Mouse (Mus musculus): ENCODE data around the gene Fry. TPM values are rescaled to one million over a fixed set of nuclear protein-coding genes. Genes with fewer than 3 reads are reported as not detected.

The Fry gene
- polyA plus RNA-seq, 1 experiment from 2014 or later: 41.9 TPM

GRCm38 (mm10) chr5:150290494-150291199, 172.2 kb downstream of the Fry start:
- no peak for ATAC-seq (ENCODE audit: low read depth)
- H3K4me1 ChIP-seq (replicated peaks): peaks cover 26% of the 10 kb centered on the region
- H3K27ac ChIP-seq (replicated peaks): no peak overlapping the region
- H3K4me2 ChIP-seq: no peak overlapping the region
- H3K9ac ChIP-seq: no peak overlapping the region
- H3K9me3 ChIP-seq: no peaks in the 10 kb centered on the region
- no peaks in the 10 kb centered on the region for H3K27me3 ChIP-seq
- no peak overlapping the region for H3K4me3 ChIP-seq
- H3K36me3 ChIP-seq: no peaks in the 10 kb centered on the region
- 74% methylated on average over 4 of the region's 4 CpGs for WGBS

GRCm38 (mm10) chr5:150291216-150291615, 172.8 kb downstream of the Fry start:
- H3K9ac ChIP-seq: no peak overlapping the region
- H3K4me2 ChIP-seq: no peak overlapping the region
- peaks cover 27% of the 10 kb centered on the region for H3K4me1 ChIP-seq (replicated peaks)
- no peak for ATAC-seq (ENCODE audit: low read depth)
- 87% methylated on average over 6 of the region's 6 CpGs for WGBS
- H3K36me3 ChIP-seq: no peaks in the 10 kb centered on the region
- no peak overlapping the region for H3K27ac ChIP-seq (replicated peaks)
- no peaks in the 10 kb centered on the region for H3K9me3 ChIP-seq
- H3K4me3 ChIP-seq: no peak overlapping the region
- no peaks in the 10 kb centered on the region for H3K27me3 ChIP-seq

- Histone ChIP-seq H3K4me2 (no peak overlapping the region), H3K27ac (replicated peaks) (no peak overlapping the region), H3K36me3 (no peaks in the 10 kb centered on the region), H3K4me3 (no peak overlapping the region), H3K9me3 (no peaks in the 10 kb centered on the region), H3K9ac (no peak overlapping the region), H3K27me3 (no peaks in the 10 kb centered on the region), H3K4me1 (replicated peaks) (peaks cover 27% of the 10 kb centered on the region)
- WGBS: 24% methylated on average over 3 of the region's 3 CpGs
- no peak for ATAC-seq (ENCODE audit: low read depth)
These were observed 173.7 kb downstream of the Fry start for GRCm38 (mm10) chr5:150292186-150292585.

- no peak for ATAC-seq (ENCODE audit: low read depth)
- Histone ChIP-seq H3K9ac (no peak overlapping the region), H3K4me1 (replicated peaks) (peaks cover 37% of the 10 kb centered on the region), H3K36me3 (no peaks in the 10 kb centered on the region), H3K27me3 (no peaks in the 10 kb centered on the region), H3K9me3 (no peaks in the 10 kb centered on the region), H3K4me3 (no peak overlapping the region), H3K27ac (replicated peaks) (no peak overlapping the region), H3K4me2 (no peak overlapping the region)
- 60% methylated on average over 11 of the region's 11 CpGs for WGBS
These were observed 175.9 kb downstream of the Fry start for GRCm38 (mm10) chr5:150294306-150294705.

GRCm38 (mm10) chr5:150295096-150295495, 176.7 kb downstream of the Fry start:
- H3K27me3 ChIP-seq: no peaks in the 10 kb centered on the region
- no peak for ATAC-seq (ENCODE audit: low read depth)
- H3K27ac ChIP-seq (replicated peaks): no peak overlapping the region
- no peak overlapping the region for H3K9ac ChIP-seq
- no peaks in the 10 kb centered on the region for H3K36me3 ChIP-seq
- no peak overlapping the region for H3K4me2 ChIP-seq
- H3K4me1 ChIP-seq (replicated peaks): peaks cover 44% of the 10 kb centered on the region
- H3K9me3 ChIP-seq: no peaks in the 10 kb centered on the region
- H3K4me3 ChIP-seq: no peak overlapping the region
- WGBS: 86% methylated on average over 11 of the region's 11 CpGs

GRCm38 (mm10) chr5:150298969-150299368, 180.5 kb downstream of the Fry start:
- Histone ChIP-seq H3K4me1 (replicated peaks) (peaks cover 33% of the 10 kb centered on the region), H3K9ac (no peak overlapping the region), H3K27ac (replicated peaks) (peak overlapping the region; percentile 62), H3K36me3 (no peaks in the 10 kb centered on the region), H3K9me3 (no peaks in the 10 kb centered on the region), H3K27me3 (no peaks in the 10 kb centered on the region), H3K4me3 (no peak overlapping the region), H3K4me2 (no peak overlapping the region)
- WGBS: 29% methylated on average over 6 of the region's 6 CpGs
- peak; percentile 44; the same call in 1 of the 2 replicates for ATAC-seq (ENCODE audit: low read depth)

- no peaks in the 10 kb centered on the region for H3K36me3 ChIP-seq
- no peaks in the 10 kb centered on the region for H3K27me3 ChIP-seq
- no peak overlapping the region for H3K9ac ChIP-seq
- ATAC-seq (ENCODE audit: low read depth): no peak
- H3K27ac ChIP-seq (replicated peaks): no peak overlapping the region
- 81% methylated on average over 2 of the region's 2 CpGs for WGBS
- no peaks in the 10 kb centered on the region for H3K9me3 ChIP-seq
- no peak overlapping the region for H3K4me3 ChIP-seq
- no peak overlapping the region for H3K4me2 ChIP-seq
- peaks cover 17% of the 10 kb centered on the region for H3K4me1 ChIP-seq (replicated peaks)
These were observed 183.7 kb downstream of the Fry start for GRCm38 (mm10) chr5:150302123-150302522.

GRCm38 (mm10) chr5:150302996-150303395, 184.6 kb downstream of the Fry start:
- Histone ChIP-seq H3K4me2 (no peak overlapping the region), H3K9me3 (no peaks in the 10 kb centered on the region), H3K36me3 (no peaks in the 10 kb centered on the region), H3K9ac (no peak overlapping the region), H3K4me3 (no peak overlapping the region), H3K27ac (replicated peaks) (no peak overlapping the region), H3K4me1 (replicated peaks) (peaks cover 17% of the 10 kb centered on the region), H3K27me3 (no peaks in the 10 kb centered on the region)
- no peak for ATAC-seq (ENCODE audit: low read depth)
- WGBS: 81% methylated on average over 5 of the region's 5 CpGs

- H3K27ac ChIP-seq (replicated peaks): no peak overlapping the region
- WGBS: 86% methylated on average over 5 of the region's 5 CpGs
- H3K36me3 ChIP-seq: peaks cover 14% of the 10 kb centered on the region
- H3K9ac ChIP-seq: no peak overlapping the region
- H3K4me1 ChIP-seq (replicated peaks): no peaks in the 10 kb centered on the region
- no peak overlapping the region for H3K4me2 ChIP-seq
- H3K4me3 ChIP-seq: no peak overlapping the region
- ATAC-seq (ENCODE audit: low read depth): no peak
- H3K27me3 ChIP-seq: no peaks in the 10 kb centered on the region
- no peaks in the 10 kb centered on the region for H3K9me3 ChIP-seq
These were observed 188.1 kb downstream of the Fry start for GRCm38 (mm10) chr5:150306497-150306896.

- H3K9me3 ChIP-seq: no peaks in the 10 kb centered on the region
- WGBS: 86% methylated on average over 2 of the region's 2 CpGs
- H3K27me3 ChIP-seq: no peaks in the 10 kb centered on the region
- no peak overlapping the region for H3K4me2 ChIP-seq
- no peak for ATAC-seq (ENCODE audit: low read depth)
- no peak overlapping the region for H3K4me3 ChIP-seq
- H3K4me1 ChIP-seq (replicated peaks): no peaks in the 10 kb centered on the region
- no peak overlapping the region for H3K27ac ChIP-seq (replicated peaks)
- H3K36me3 ChIP-seq: peaks cover 26% of the 10 kb centered on the region
- H3K9ac ChIP-seq: no peak overlapping the region
These were observed 194.8 kb downstream of the Fry start for GRCm38 (mm10) chr5:150313229-150313628.

GRCm38 (mm10) chr5:150314582-150314981, 196.1 kb downstream of the Fry start:
- Histone ChIP-seq H3K4me1 (replicated peaks) (no peaks in the 10 kb centered on the region), H3K27ac (replicated peaks) (no peak overlapping the region), H3K4me2 (no peak overlapping the region), H3K4me3 (no peak overlapping the region), H3K9me3 (no peaks in the 10 kb centered on the region), H3K36me3 (peaks cover 26% of the 10 kb centered on the region), H3K9ac (no peak overlapping the region), H3K27me3 (no peaks in the 10 kb centered on the region)
- WGBS: 93% methylated on average over 6 of the region's 6 CpGs
- no peak for ATAC-seq (ENCODE audit: low read depth)

- H3K4me3 ChIP-seq: no peak overlapping the region
- H3K27me3 ChIP-seq: no peaks in the 10 kb centered on the region
- no peaks in the 10 kb centered on the region for H3K9me3 ChIP-seq
- peaks cover 19% of the 10 kb centered on the region for H3K36me3 ChIP-seq
- ATAC-seq (ENCODE audit: low read depth): no peak
- H3K9ac ChIP-seq: no peak overlapping the region
- WGBS: 62% methylated on average over 5 of the region's 5 CpGs
- H3K27ac ChIP-seq (replicated peaks): no peak overlapping the region
- H3K4me1 ChIP-seq (replicated peaks): peaks cover 6% of the 10 kb centered on the region; the same call in 1 of the 2 replicates
- no peak overlapping the region for H3K4me2 ChIP-seq
These were observed 207.0 kb downstream of the Fry start for GRCm38 (mm10) chr5:150325411-150325810.

GRCm38 (mm10) chr5:150328686-150329085, 210.2 kb downstream of the Fry start:
- Histone ChIP-seq H3K4me3 (no peak overlapping the region), H3K36me3 (peaks cover 19% of the 10 kb centered on the region), H3K4me1 (replicated peaks) (peaks cover 6% of the 10 kb centered on the region; the same call in 1 of the 2 replicates), H3K4me2 (no peak overlapping the region), H3K9me3 (no peaks in the 10 kb centered on the region), H3K9ac (no peak overlapping the region), H3K27ac (replicated peaks) (no peak overlapping the region), H3K27me3 (no peaks in the 10 kb centered on the region)
- WGBS: 94% methylated on average over 6 of the region's 6 CpGs
- no peak for ATAC-seq (ENCODE audit: low read depth)

Measured in neural tube, embryonic 13.5 days (tissue).